Mouse (Mus musculus) embryo, embryonic 10.5 days (tissue): ENCODE results near the gene Hist3h2a.

Experiments used
- DNase-seq: peaks from one replicate; pipeline ENCODE4 v3.0.0-alpha.2; 2015; ENCODE audit warnings: low spot score

Gene Hist3h2a

GRCm38 (mm10) chr11:58969027-58969426 lies 14.5 kb downstream of the Hist3h2a start:
- no peak for DNase-seq

DNA sequence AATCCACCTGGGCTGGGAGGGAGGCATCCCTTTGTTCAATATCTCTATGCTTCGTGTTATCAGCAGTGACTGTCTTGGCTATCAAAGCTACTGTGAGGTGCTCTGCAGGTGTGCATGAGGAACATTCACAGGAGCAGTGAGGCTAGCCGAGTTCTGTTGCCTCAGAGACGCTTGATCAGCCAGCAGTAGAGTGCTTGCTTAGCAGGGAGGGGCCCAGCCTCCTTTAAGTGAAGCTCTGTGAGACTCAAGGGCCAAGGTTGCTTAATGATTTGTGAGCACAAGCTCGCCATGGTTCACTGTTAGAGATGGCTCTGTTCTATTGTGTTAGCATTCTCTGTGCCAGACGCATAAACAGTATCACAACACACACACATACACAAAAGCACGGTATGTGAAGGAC lies 15.2 kb downstream of the Hist3h2a start:
- no peak for DNase-seq

DNA sequence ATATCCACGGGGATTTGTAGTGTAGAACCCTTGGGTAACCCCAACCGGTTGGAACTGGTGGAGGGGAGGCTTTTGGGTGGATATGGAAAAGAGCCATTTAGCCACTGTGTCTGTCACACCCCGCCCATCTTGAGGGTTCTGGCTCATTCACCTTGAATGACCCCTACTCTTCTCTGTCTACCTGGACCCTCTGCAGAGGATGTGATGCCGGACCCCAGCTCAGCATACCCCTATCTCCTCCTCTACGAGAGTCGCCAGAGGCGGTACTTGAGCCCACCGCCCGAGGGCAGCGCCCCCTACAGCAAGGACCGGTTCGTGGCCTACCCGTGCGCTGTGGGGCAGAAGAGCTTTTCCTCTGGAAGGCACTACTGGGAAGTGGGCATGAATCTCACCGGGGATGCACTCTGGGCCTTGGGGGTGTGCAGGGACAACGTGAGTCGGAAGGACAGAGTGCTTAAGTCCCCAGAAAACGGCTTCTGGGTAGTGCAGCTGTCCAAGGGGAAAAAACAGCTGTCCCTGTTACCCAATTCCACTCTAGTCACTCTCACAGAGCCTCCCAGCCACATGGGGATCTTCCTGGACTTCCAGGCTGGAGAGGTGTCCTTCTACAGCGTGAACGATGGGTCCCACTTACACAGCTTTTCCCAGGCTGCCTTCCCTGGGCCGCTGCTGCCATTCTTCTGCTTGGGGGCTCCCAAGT lies 16.5 kb downstream of the Hist3h2a start:
- DNase-seq: no peak

DNA sequence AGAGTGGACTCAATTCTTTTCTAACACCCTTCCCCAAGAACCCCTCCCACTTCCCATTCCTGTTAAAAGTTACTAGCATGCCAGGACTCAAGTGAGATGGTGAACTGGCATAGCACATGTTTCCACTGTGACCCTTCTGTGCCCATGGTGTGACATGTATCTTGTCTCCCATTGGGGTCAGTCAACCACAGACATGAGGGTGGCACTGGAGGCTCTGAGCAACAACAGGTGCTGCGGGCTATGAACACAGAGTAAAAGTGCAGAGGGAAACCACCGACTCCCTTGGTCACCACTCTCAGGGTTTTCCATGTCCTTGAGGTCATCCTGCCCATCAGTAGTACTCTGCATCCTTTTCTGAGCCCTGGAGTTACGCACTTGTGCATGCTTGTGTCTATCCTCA lies 17.3 kb downstream of the Hist3h2a start:
- DNase-seq: no peak

GRCm38 (mm10) chr11:58974414-58974813 lies 19.9 kb downstream of the Hist3h2a start:
- no peak for DNase-seq

DNA sequence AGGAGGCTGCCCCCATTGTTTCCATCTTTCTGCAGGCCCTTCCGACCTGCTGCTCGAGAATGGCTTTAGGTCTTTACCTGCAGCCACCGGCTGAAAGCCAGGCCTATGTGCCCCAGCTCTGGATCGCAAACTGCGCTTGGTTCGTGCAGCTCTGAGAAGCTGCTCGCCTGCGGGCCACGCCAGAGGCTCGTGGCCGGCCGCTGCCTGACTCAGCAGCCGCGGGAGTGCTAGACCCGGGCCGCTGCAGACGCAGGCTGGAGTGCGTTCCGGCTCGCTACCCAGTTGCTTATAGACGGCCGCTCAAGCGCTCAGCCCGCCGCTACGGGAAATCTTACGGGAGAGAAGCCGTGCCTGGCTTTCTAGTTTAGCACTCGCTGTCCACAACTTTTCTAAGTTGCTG lies 22.7 kb downstream of the Hist3h2a start:
- DNase-seq: peak; percentile 41

DNA sequence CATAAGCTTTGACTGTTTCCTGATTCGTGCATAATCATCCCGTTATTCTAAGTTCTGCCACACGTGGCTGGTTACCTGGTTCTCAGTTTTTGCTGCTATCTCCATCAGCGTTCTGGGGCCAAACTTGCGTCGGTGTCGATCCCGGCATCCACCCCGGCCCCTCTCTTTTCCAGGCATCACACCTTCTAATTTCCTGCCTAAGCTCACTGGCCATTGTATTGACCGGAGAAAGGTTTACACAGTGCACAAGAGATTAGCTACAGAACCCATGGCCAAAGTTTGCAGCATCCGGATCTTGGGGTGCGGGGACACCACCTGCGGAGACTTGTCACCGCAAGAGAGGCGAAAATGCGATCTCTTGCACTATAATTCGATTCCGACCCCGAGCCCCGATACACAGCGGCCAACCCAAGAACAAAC lies 23.1 kb downstream of the Hist3h2a start:
- no peak for DNase-seq

- DNase-seq: peak; percentile 89
These were observed 23.7 kb downstream of the Hist3h2a start, which contains the start of gene Trim11 for GRCm38 (mm10) chr11:58978027-58978705. TSS of gene Trim11 (plus strand) at chr11:58978093.

GRCm38 (mm10) chr11:58978706-58979030 lies 24.2 kb downstream of the Hist3h2a start:
- no peak for DNase-seq

GRCm38 (mm10) chr11:58979183-58979582 lies 24.7 kb downstream of the Hist3h2a start:
- no peak for DNase-seq

DNA sequence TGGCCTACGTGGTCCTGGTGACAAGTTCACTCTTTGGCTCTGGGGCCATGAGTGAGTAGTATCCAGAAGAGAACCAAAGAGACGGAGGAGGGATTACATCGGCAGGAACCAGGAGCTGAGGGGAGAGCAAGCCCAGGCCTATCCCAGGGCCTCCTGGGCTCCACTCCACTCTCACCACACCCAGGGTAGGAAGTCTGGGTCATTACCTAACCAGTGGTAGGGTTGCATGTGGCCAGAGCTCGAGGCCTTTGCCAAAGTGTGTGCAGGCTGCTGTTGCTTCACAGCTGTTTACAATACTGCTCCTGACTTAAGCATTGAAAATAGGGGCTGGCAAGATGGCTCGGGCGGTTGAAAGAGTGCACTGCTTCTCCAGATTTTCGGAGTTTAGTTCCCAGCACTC lies 25.2 kb downstream of the Hist3h2a start:
- DNase-seq: no peak

- no peak for DNase-seq
These were observed 26.0 kb downstream of the Hist3h2a start for GRCm38 (mm10) chr11:58980381-58980990.

GRCm38 (mm10) chr11:58981541-58982447 lies 27.3 kb downstream of the Hist3h2a start:
- no peak for DNase-seq

DNA sequence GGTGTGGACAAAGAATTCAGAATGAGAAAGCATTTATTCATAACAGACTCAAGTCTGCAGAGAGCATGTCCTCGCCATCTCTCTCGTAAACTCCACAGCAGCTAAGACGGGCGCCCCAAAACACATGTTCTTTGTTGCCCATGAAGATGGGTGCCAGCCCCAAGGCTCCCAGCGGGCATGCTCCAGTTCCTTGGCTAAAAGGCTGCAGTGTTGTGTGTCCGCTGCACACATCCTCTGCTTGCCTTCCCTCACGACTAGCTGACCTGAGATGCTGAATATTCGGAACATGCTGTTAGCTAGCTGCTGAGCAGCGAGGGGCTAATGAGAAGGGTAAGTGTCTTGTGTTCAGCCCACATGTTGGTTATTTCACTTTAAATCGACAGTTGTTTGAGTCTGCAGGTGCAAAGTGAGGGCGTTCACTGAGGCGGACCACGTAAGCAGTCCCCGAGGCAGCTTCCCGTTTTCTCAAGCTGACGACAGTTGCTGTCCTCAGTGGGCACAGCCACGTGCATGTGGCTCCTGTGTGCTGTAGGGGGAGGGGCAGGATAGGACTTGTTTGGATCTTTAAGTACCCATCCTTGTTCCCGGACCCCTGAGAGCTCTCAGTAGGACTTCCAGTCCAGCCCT lies 28.1 kb downstream of the Hist3h2a start:
- DNase-seq: no peak

- no peak for DNase-seq
These were observed 29.3 kb downstream of the Hist3h2a start for GRCm38 (mm10) chr11:58983691-58984341.

GRCm38 (mm10) chr11:58984657-58985056 lies 30.2 kb downstream of the Hist3h2a start:
- DNase-seq: no peak

DNA sequence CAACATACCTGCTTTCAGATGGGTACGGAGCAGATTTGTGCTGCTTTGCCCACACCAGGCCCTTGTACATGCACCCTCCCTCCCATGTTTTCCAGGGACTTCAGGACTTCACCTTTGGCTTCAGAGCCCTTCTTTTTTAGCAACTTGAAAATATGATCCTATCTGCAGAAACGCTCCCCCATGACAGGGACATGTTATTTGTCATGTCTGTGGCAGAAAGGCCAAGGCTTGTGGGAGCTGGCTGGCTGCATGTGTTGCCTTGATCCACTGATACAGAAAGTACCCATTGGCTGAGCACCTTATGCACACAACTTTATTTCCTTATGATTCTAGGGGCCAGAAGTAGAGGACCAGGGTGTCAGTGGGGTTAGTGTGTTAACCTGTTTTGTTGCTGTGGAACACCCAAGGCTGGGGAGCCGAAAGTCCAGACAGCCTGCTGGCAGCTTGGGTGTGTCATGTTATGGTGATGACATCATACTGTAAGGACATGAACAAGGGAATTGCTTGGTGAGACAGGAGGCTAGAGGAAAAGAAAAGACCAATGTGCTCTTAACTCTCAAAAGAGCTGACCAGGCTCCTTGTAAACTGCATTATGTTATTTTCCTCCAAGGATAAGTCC lies 30.9 kb downstream of the Hist3h2a start:
- DNase-seq: no peak

- no peak for DNase-seq
These were observed 34.7 kb downstream of the Hist3h2a start for GRCm38 (mm10) chr11:58989166-58989565.

DNA sequence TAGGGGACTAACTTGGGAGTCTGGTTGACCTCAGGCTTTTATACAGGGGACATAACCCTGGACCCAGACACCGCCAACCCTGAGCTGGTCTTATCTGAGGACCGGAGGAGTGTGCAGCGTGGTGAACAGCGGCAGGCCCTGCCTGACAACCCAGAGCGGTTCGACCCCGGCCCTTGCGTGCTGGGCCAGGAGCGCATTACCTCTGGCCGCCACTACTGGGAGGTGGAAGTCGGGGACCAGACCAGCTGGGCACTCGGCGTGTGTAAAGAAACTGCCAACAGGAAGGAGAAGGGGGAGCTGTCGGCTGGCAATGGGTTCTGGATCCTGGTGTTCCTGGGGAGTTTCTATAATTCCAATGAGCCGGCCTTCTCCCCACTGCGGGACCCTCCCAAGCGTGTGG lies 35.7 kb downstream of the Hist3h2a start:
- no peak for DNase-seq

DNA sequence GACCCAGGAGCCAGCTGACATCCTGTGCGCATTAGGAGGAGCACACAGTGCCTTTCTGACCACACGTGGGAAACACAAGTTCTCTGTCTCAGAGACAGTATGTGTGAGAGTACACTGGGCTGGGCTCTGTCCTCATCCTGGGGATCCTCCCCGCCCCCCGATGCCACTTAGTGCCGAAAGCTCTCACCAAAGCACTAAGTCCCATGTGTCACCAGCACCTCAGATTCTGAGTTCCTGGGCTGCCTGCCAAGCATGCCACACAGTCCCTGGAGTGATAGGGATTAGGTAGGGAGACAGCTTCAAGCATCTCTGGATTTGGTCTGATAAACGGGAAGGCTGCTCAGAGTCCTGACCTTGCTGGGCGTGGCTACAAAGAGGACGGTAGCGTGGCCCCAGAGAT lies 36.3 kb downstream of the Hist3h2a start:
- DNase-seq: no peak

- no peak for DNase-seq
These were observed 37.4 kb downstream of the Hist3h2a start for GRCm38 (mm10) chr11:58991911-58992310.
